Mouse (Mus musculus) MEL-GATA-1-ER (cell line): ENCODE data around the gene Ifi205.

ENCODE experiments used
- DNase-seq: peaks from one replicate; pipeline ENCODE4 v3.0.0-alpha.2; 2012; ENCODE audit warnings: low read depth; ENCODE audit errors: extremely low read depth

Gene Ifi205

DNA sequence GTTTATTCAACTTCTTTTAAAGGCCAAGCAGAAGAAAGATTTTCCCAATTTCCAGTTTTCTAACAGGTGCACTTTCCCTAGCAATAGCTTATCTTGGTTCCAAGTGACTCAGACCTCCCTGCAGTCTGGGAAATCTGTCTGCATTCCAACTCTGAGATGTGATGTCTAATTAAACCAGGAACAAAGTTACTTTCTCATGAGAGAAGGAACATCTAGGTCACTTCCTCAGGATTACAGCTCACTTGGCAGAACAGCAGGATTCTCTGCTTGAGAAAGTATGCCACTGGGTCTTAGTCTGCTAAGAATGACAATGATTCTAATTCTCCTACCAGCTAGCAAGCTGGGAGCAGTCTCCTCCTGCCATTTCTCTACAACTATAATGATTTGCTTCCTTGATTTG lies 58.5 kb downstream of the Ifi205 start:
- no peak for DNase-seq
